Mouse (Mus musculus) heart, adult 9 months (tissue): ENCODE results near the gene Cd248.

Source experiments
- DNase-seq, 2 experiments: peaks; one replicate each; pipeline ENCODE4 v3.0.0; 2022; ENCODE audit warnings: low spot score in 2 of 2

Gene Cd248

GRCm38 (mm10) chr19:5106731-5107191 lies 38.9 kb downstream of the Cd248 start, which contains the start of gene Rab1b:
Gene Rab1b (minus strand): TSS chr19:5107072.
- DNase-seq = peak; percentile 98 to 99

GRCm38 (mm10) chr19:5107556-5108270 lies 39.8 kb downstream of the Cd248 start:
- no peak for DNase-seq

GRCm38 (mm10) chr19:5108271-5108575 lies 40.3 kb downstream of the Cd248 start:
- peak in 1 of 2 experiments; percentile 48 for DNase-seq

GRCm38 (mm10) chr19:5108702-5109101 lies 40.8 kb downstream of the Cd248 start:
- DNase-seq = no peak

- DNase-seq = no peak
Measured at GRCm38 (mm10) chr19:5109659-5110453, 42.0 kb downstream of the Cd248 start.

- no peak for DNase-seq
Measured at GRCm38 (mm10) chr19:5113783-5114182, 45.9 kb downstream of the Cd248 start.

GRCm38 (mm10) chr19:5117494-5118383 lies 49.9 kb downstream of the Cd248 start:
- peak; percentile 84 to 85 for DNase-seq

GRCm38 (mm10) chr19:5118384-5118698 lies 50.5 kb downstream of the Cd248 start, which contains the start of gene Klc2:
Gene Klc2 (minus strand): TSS chr19:5118560.
- DNase-seq = peak in 1 of 2 experiments; percentile 17
